In genomic region chr9:63644011-63644410, GRCm38 (mm10) we compare ENCODE assay signal across 30 mouse cellular contexts. TPM values are rescaled to one million over a fixed set of nuclear protein-coding genes. Genes with fewer than 3 reads are reported as not detected.
"Had no signal": no experiment of that assay in that cellular context is flagged by ENCODE, and none has a peak within 500 bp of the region (broad histone marks: within the 10 kb centered on the region; RNA-seq: fewer than 3 reads in every experiment).

No protein-coding gene starts in this region.

- H3K27ac ChIP-seq: heart, adult 2 months; heart, embryonic 13.5 days; heart, embryonic 15.5 days; hindbrain, embryonic 13.5 days; hindbrain, embryonic 15.5 days; hindbrain, postnatal 0 days; limb, embryonic 13.5 days; limb, embryonic 15.5 days; liver, embryonic 12.5 days; liver, embryonic 14.5 days had no signal

- DNase-seq: forebrain, postnatal 0 days; gastrocnemius, postnatal 14 days; heart, adult 11 months; heart, postnatal 14 days; heart, postnatal 36 days; kidney, adult 8-10 months; kidney, postnatal 14 days; layer of hippocampus, adult 9-11 months; layer of hippocampus, postnatal 36 days; left cerebral cortex, postnatal 4 days; lung, adult 18-20 months had no signal

- H3K4me2 ChIP-seq: heart, embryonic 11.5 days; heart, embryonic 13.5 days; heart, embryonic 15.5 days; hindbrain, embryonic 13.5 days; hindbrain, embryonic 15.5 days; limb, embryonic 13.5 days; limb, embryonic 15.5 days; liver, embryonic 12.5 days had no signal

- H3K4me3 ChIP-seq: heart, adult 2 months; heart, embryonic 13.5 days; heart, embryonic 15.5 days; hindbrain, embryonic 13.5 days; hindbrain, embryonic 15.5 days; limb, embryonic 13.5 days; limb, embryonic 15.5 days; liver, embryonic 12.5 days had no signal

- H3K4me1 ChIP-seq: hindbrain, embryonic 13.5 days; hindbrain, embryonic 15.5 days; liver, embryonic 12.5 days had no signal

- H3K27me3 ChIP-seq: heart, embryonic 13.5 days; heart, embryonic 15.5 days; hindbrain, embryonic 13.5 days; hindbrain, embryonic 15.5 days; limb, embryonic 13.5 days; limb, embryonic 15.5 days; liver, embryonic 12.5 days had no signal

RNA-seq across cellular contexts. Expression of gene Iqch, which starts 41.7 kb away (rescaled TPM):
- total RNA-seq: gastrocnemius, adult 18-20 months; gastrocnemius, adult 8-10 months; gastrocnemius, postnatal 36 days; heart, adult 2 months; heart, postnatal 14 days; heart, postnatal 36 days; left cerebral cortex, adult 18-20 months; left cerebral cortex, postnatal 10 days had no signal
- polyA plus RNA-seq: heart, embryonic 13.5 days; kidney, embryonic 16.5 days; large intestine, adult 2 months; liver, embryonic 12.5 days; liver, embryonic 14.5 days; liver, embryonic 16.5 days had no signal
